Mouse (Mus musculus): Measurements from ENCODE around the gene Obscn.
A peak's percentile ranks its signal among the peaks of the same experiment; 100 is the strongest.

DNA sequence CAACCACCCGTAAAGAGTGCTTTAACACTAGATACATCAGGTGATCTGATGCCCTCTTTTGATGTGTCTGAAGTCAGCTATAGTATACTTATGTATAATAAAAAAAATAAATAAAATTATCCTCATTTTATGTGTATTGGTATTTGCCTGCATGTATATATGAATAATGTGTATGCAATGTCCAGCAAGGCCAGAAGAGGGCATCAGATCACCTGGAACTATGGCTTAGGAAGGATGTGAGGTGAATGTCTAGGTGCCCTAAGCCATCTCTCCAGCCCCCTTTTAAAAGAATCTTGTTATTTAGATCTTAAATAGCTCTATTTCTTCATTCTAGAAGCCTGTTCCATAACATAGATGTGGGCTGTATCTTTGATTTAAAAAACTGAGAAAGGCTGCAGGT, 168.9 kb downstream of the Obscn start:
- TF ChIP-seq POLR2A (IDR thresholded peaks at IDR 0.05; ENCODE audit: control insufficient read depth in 1 of 2, insufficient read depth in 1 of 2, low read depth in 1 of 2, low read length in 2 of 2, poor library complexity in 1 of 2), result no peak
- TF ChIP-seq TAL1 (IDR thresholded peaks at IDR 0.05; ENCODE audit: low read length), result no peak
- peak; percentile 42 to 59 (median 51); a peak in 5 of 6 replicates for TF ChIP-seq CTCF (IDR thresholded peaks at IDR 0.05 in 2 of 3, conservative IDR thresholded peaks at IDR 0.05 in 1 of 3; ENCODE audit: control insufficient read depth in 1 of 3, insufficient read depth in 1 of 3, low read depth in 2 of 3, low read length in 3 of 3, poor library complexity in 1 of 3, severe bottlenecking in 1 of 3)
- no peak for TF ChIP-seq POLR2AphosphoS2 (IDR thresholded peaks at IDR 0.05; ENCODE audit: low read length)
- no peak for TF ChIP-seq MXI1 (IDR thresholded peaks at IDR 0.05; ENCODE audit: low read depth, low read length)
- no peak for TF ChIP-seq RCOR1 (IDR thresholded peaks at IDR 0.05; ENCODE audit: low read depth, low read length)
- no peak for TF ChIP-seq POLR2AphosphoS5 (IDR thresholded peaks at IDR 0.05; ENCODE audit: borderline replicate concordance, low read depth, low read length)
- no peak for TF ChIP-seq MAZ (IDR thresholded peaks at IDR 0.05; ENCODE audit: low read depth, low read length)
- TF ChIP-seq EP300 (IDR thresholded peaks at IDR 0.05; ENCODE audit: low read depth in 1 of 2, low read length in 2 of 2), result no peak

Data from MEL (cell line).